Mouse (Mus musculus): Measurements from ENCODE around the gene Kcnj15.

Gene Kcnj15

GRCm38 (mm10) chr16:95248646-95249045 is 8.7 kb upstream of the Kcnj15 start:
- DNase-seq = peak; percentile 72

- DNase-seq = peak; percentile 67
Measured at GRCm38 (mm10) chr16:95256648-95257047, 710 bp upstream of the Kcnj15 start.

- DNase-seq = peak; percentile 58
Measured at GRCm38 (mm10) chr16:95258100-95258499, 742 bp downstream of the Kcnj15 start.

- DNase-seq = peak; percentile 76
Measured at GRCm38 (mm10) chr16:95259505-95259904, 2.1 kb downstream of the Kcnj15 start.

GRCm38 (mm10) chr16:95260693-95261092 is 3.3 kb downstream of the Kcnj15 start:
- no peak for DNase-seq

GRCm38 (mm10) chr16:95261807-95262206 is 4.4 kb downstream of the Kcnj15 start:
- no peak for DNase-seq

GRCm38 (mm10) chr16:95262706-95263363 is 5.5 kb downstream of the Kcnj15 start:
- no peak for DNase-seq

- DNase-seq = peak; percentile 87
Measured at GRCm38 (mm10) chr16:95264324-95264723, 7.0 kb downstream of the Kcnj15 start.

GRCm38 (mm10) chr16:95267481-95268183 is 10.3 kb downstream of the Kcnj15 start:
- DNase-seq = peak; percentile 55

GRCm38 (mm10) chr16:95269610-95270009 is 12.3 kb downstream of the Kcnj15 start:
- DNase-seq = no peak

GRCm38 (mm10) chr16:95273101-95273500 is 15.7 kb downstream of the Kcnj15 start:
- peak; percentile 16 for DNase-seq

GRCm38 (mm10) chr16:95275713-95276502 is 18.6 kb downstream of the Kcnj15 start:
- DNase-seq = peak; percentile 80

GRCm38 (mm10) chr16:95279015-95279414 is 21.7 kb downstream of the Kcnj15 start:
- peak; percentile 87 for DNase-seq

GRCm38 (mm10) chr16:95280338-95280737 is 23.0 kb downstream of the Kcnj15 start:
- DNase-seq = no peak

GRCm38 (mm10) chr16:95283369-95283768 is 26.0 kb downstream of the Kcnj15 start:
- DNase-seq = peak; percentile 90

- DNase-seq = peak; percentile 86
Measured at GRCm38 (mm10) chr16:95284085-95284727, 26.8 kb downstream of the Kcnj15 start.

GRCm38 (mm10) chr16:95285043-95285442 is 27.7 kb downstream of the Kcnj15 start:
- peak; percentile 17 for DNase-seq

- peak; percentile 57 for DNase-seq
Measured at GRCm38 (mm10) chr16:95285767-95286166, 28.4 kb downstream of the Kcnj15 start.

GRCm38 (mm10) chr16:95287656-95288055 is 30.3 kb downstream of the Kcnj15 start:
- no peak for DNase-seq

- peak; percentile 55 for DNase-seq
Measured at GRCm38 (mm10) chr16:95289375-95289774, 32.0 kb downstream of the Kcnj15 start.

GRCm38 (mm10) chr16:95291450-95292101 is 34.2 kb downstream of the Kcnj15 start:
- DNase-seq = peak; percentile 98

GRCm38 (mm10) chr16:95292843-95293505 is 35.6 kb downstream of the Kcnj15 start:
- DNase-seq = no peak
